Mouse (Mus musculus): ENCODE results near the gene St3gal4. TPM values are rescaled to one million over a fixed set of nuclear protein-coding genes. Genes with fewer than 3 reads are reported as not detected.

The St3gal4 gene
- total and polyA plus RNA-seq, 2 experiments = 26.5 to 74.6 TPM

- no peak overlapping the region for H3K4me3 ChIP-seq (ENCODE audit: insufficient read depth, low read depth, low read length)
- peak overlapping the region; percentile 29 for H3K27ac ChIP-seq (replicated peaks; ENCODE audit: insufficient read depth, low read depth, low read length)
- DNase-seq (ENCODE audit: extremely low read depth, low read depth, low spot score) = peak; percentile 24
These were observed 7.6 kb downstream of the St3gal4 start for GRCm38 (mm10) chr9:35111446-35111845.

GRCm38 (mm10) chr9:35110567-35110966 is 8.5 kb downstream of the St3gal4 start:
- WGBS = 20% methylated on average over 4 of the region's 4 CpGs
- no peaks in the 10 kb centered on the region for H3K27me3 ChIP-seq (ENCODE audit: control insufficient read depth, insufficient read depth, low read length)
- peaks cover 71% of the 10 kb centered on the region; the same call in 1 of the 2 replicates for H3K79me2 ChIP-seq (ENCODE audit: control insufficient read depth, insufficient read depth, low read length)
- peaks cover 66% of the 10 kb centered on the region for H3K4me1 ChIP-seq (ENCODE audit: control insufficient read depth, insufficient read depth, low read length)
- peak; percentile 90 for DNase-seq (ENCODE audit: extremely low read depth, low read depth, low spot score)
- no peak overlapping the region for H3K4me3 ChIP-seq (ENCODE audit: insufficient read depth, low read depth, low read length)
- H3K9ac ChIP-seq (ENCODE audit: low read depth, low read length) = peak overlapping the region; percentile 16; the same call in 1 of the 2 replicates
- TF ChIP-seq CTCF (IDR thresholded peaks at IDR 0.05; ENCODE audit: low read depth, low read length) = no peak
- no peak for TF ChIP-seq POLR2A (IDR thresholded peaks at IDR 0.05; ENCODE audit: extremely low read depth, insufficient read depth, low read length)
- H3K27ac ChIP-seq (replicated peaks; ENCODE audit: insufficient read depth, low read depth, low read length) = peak overlapping the region; percentile 51
- no peaks in the 10 kb centered on the region for H3K36me3 ChIP-seq (ENCODE audit: control insufficient read depth, insufficient read depth, low read length)

More at GRCm38 (mm10) chr9:35111446-35111845, 7.6 kb downstream of the St3gal4 start:
- H3K27me3 ChIP-seq (ENCODE audit: control insufficient read depth, insufficient read depth, low read length) = no peaks in the 10 kb centered on the region
- peak overlapping the region; percentile 22 for H3K9ac ChIP-seq (ENCODE audit: low read depth, low read length)
- H3K79me2 ChIP-seq (ENCODE audit: control insufficient read depth, insufficient read depth, low read length) = peaks cover 74% of the 10 kb centered on the region; the same call in 1 of the 2 replicates
- H3K4me1 ChIP-seq (ENCODE audit: control insufficient read depth, insufficient read depth, low read length) = peaks cover 59% of the 10 kb centered on the region
- no peaks in the 10 kb centered on the region for H3K36me3 ChIP-seq (ENCODE audit: control insufficient read depth, insufficient read depth, low read length)
- 37% methylated on average over 7 of the region's 7 CpGs for WGBS
- no peak for TF ChIP-seq CTCF (IDR thresholded peaks at IDR 0.05; ENCODE audit: low read depth, low read length)

- H3K36me3 ChIP-seq (ENCODE audit: control insufficient read depth, insufficient read depth, low read length) = no peaks in the 10 kb centered on the region
These were observed 9.0 kb downstream of the St3gal4 start for GRCm38 (mm10) chr9:35110051-35110450.

GRCm38 (mm10) chr9:35108916-35109315 is 10.2 kb downstream of the St3gal4 start:
- Histone ChIP-seq H3K4me1 (ENCODE audit: control insufficient read depth, insufficient read depth, low read length) (peaks cover 66% of the 10 kb centered on the region), H3K4me3 (ENCODE audit: insufficient read depth, low read depth, low read length) (no peak overlapping the region), H3K27me3 (ENCODE audit: control insufficient read depth, insufficient read depth, low read length) (no peaks in the 10 kb centered on the region), H3K79me2 (ENCODE audit: control insufficient read depth, insufficient read depth, low read length) (peaks cover 64% of the 10 kb centered on the region; the same call in 1 of the 2 replicates), H3K9ac (ENCODE audit: low read depth, low read length) (no peak overlapping the region), H3K36me3 (ENCODE audit: control insufficient read depth, insufficient read depth, low read length) (no peaks in the 10 kb centered on the region), H3K27ac (replicated peaks; ENCODE audit: insufficient read depth, low read depth, low read length) (peak overlapping the region; percentile 41)
- no peak for TF ChIP-seq POLR2A (IDR thresholded peaks at IDR 0.05; ENCODE audit: extremely low read depth, insufficient read depth, low read length)
- no peak for TF ChIP-seq CTCF (IDR thresholded peaks at IDR 0.05; ENCODE audit: low read depth, low read length)
- DNase-seq (ENCODE audit: extremely low read depth, low read depth, low spot score) = no peak
- WGBS = 18% methylated on average over 5 of the region's 5 CpGs

More at GRCm38 (mm10) chr9:35110051-35110450, 9.0 kb downstream of the St3gal4 start:
- peaks cover 69% of the 10 kb centered on the region; the same call in 1 of the 2 replicates for H3K79me2 ChIP-seq (ENCODE audit: control insufficient read depth, insufficient read depth, low read length)
- H3K4me1 ChIP-seq (ENCODE audit: control insufficient read depth, insufficient read depth, low read length) = peaks cover 65% of the 10 kb centered on the region
- TF ChIP-seq POLR2A (IDR thresholded peaks at IDR 0.05; ENCODE audit: extremely low read depth, insufficient read depth, low read length) (no peak), CTCF (IDR thresholded peaks at IDR 0.05; ENCODE audit: low read depth, low read length) (no peak)
- H3K27me3 ChIP-seq (ENCODE audit: control insufficient read depth, insufficient read depth, low read length) = no peaks in the 10 kb centered on the region
- no peak overlapping the region for H3K9ac ChIP-seq (ENCODE audit: low read depth, low read length)
- WGBS = 57% methylated on average over 5 of the region's 5 CpGs
- H3K27ac ChIP-seq (replicated peaks; ENCODE audit: insufficient read depth, low read depth, low read length) = peak overlapping the region; percentile 51
- peak; percentile 56 for DNase-seq (ENCODE audit: extremely low read depth, low read depth, low spot score)
- H3K4me3 ChIP-seq (ENCODE audit: insufficient read depth, low read depth, low read length) = no peak overlapping the region

GRCm38 (mm10) chr9:35108066-35108465 is 11.0 kb downstream of the St3gal4 start:
- H3K4me3 ChIP-seq (ENCODE audit: insufficient read depth, low read depth, low read length) = no peak overlapping the region
- DNase-seq (ENCODE audit: extremely low read depth, low read depth, low spot score) = no peak
- TF ChIP-seq POLR2A (IDR thresholded peaks at IDR 0.05; ENCODE audit: extremely low read depth, insufficient read depth, low read length) = no peak
- no peak for TF ChIP-seq CTCF (IDR thresholded peaks at IDR 0.05; ENCODE audit: low read depth, low read length)
- H3K9ac ChIP-seq (ENCODE audit: low read depth, low read length) = no peak overlapping the region
- 65% methylated on average over 3 of the region's 3 CpGs for WGBS
- H3K4me1 ChIP-seq (ENCODE audit: control insufficient read depth, insufficient read depth, low read length) = peaks cover 63% of the 10 kb centered on the region
- no peaks in the 10 kb centered on the region for H3K27me3 ChIP-seq (ENCODE audit: control insufficient read depth, insufficient read depth, low read length)
- peaks cover 2% of the 10 kb centered on the region; the same call in 1 of the 2 replicates for H3K36me3 ChIP-seq (ENCODE audit: control insufficient read depth, insufficient read depth, low read length)
- H3K79me2 ChIP-seq (ENCODE audit: control insufficient read depth, insufficient read depth, low read length) = peaks cover 62% of the 10 kb centered on the region
- peak overlapping the region; percentile 41 for H3K27ac ChIP-seq (replicated peaks; ENCODE audit: insufficient read depth, low read depth, low read length)

- 81% methylated on average over 5 of the region's 5 CpGs for WGBS
- no peak for DNase-seq (ENCODE audit: extremely low read depth, low read depth, low spot score)
- H3K79me2 ChIP-seq (ENCODE audit: control insufficient read depth, insufficient read depth, low read length) = peaks cover 62% of the 10 kb centered on the region
- H3K27ac ChIP-seq (replicated peaks; ENCODE audit: insufficient read depth, low read depth, low read length) = no peak overlapping the region
- peaks cover 67% of the 10 kb centered on the region for H3K4me1 ChIP-seq (ENCODE audit: control insufficient read depth, insufficient read depth, low read length)
- H3K9ac ChIP-seq (ENCODE audit: low read depth, low read length) = no peak overlapping the region
- H3K27me3 ChIP-seq (ENCODE audit: control insufficient read depth, insufficient read depth, low read length) = no peaks in the 10 kb centered on the region
- no peak overlapping the region for H3K4me3 ChIP-seq (ENCODE audit: insufficient read depth, low read depth, low read length)
- H3K36me3 ChIP-seq (ENCODE audit: control insufficient read depth, insufficient read depth, low read length) = peaks cover 3% of the 10 kb centered on the region; the same call in 1 of the 2 replicates
- TF ChIP-seq POLR2A (IDR thresholded peaks at IDR 0.05; ENCODE audit: extremely low read depth, insufficient read depth, low read length) (no peak), CTCF (IDR thresholded peaks at IDR 0.05; ENCODE audit: low read depth, low read length) (no peak)
These were observed 11.7 kb downstream of the St3gal4 start for GRCm38 (mm10) chr9:35107396-35107795.

All from liver, adult 2 months (tissue).